Mouse (Mus musculus) kidney, adult 2 months (tissue): Measurements from ENCODE around the gene Stxbp1.

Experiments
- CTCF ChIP-seq: fragments of 200-500 bp; conservative IDR thresholded peaks from 2 replicates; pipeline ENCODE4 v1.5.1; 2011; ENCODE audit warnings: low read depth, mild to moderate bottlenecking, control low read depth, low read length, moderate library complexity, mixed read lengths; ENCODE audit not compliant: insufficient read depth, insufficient read length
- POLR2A ChIP-seq: fragments of 200-500 bp; IDR thresholded peaks from one replicate; pipeline ENCODE4 v1.6.1; 2011; ENCODE audit warnings: low read depth, low read length, control low read depth

DNA sequence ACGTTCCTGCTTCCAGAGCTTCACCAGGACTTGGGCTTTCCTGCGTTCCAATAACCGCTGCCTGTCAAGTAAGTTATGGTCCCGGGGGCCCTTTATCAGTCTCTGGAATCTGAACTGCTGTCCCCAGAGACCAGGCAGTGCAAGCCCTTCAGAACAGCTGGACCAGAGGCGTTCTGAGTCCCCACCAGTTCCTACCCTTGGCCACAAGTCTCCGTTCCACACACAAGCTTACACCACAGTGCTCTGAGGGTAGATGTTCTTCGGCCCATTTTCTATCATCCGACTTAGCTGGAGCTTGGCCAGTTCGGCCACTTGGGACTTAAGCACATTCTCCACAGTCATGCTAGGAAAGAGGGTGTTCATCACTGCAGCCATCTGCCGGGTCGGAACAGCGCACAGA, 79.8 kb downstream of the Stxbp1 start:
- no peak for TF ChIP-seq CTCF
- no peak for TF ChIP-seq POLR2A
